Mouse (Mus musculus) hindbrain, embryonic 14.5 days (tissue): ENCODE data around the gene Ndufaf8. TPM values are rescaled to one million over a fixed set of nuclear protein-coding genes. Genes with fewer than 3 reads are reported as not detected.

Experiments
- ATAC-seq: fragments of 200-750 bp; cut with Nextera tagmentation; 2 replicates; pipeline ENCODE4 v1.8.0; 2017; ENCODE audit warnings: moderate number of reproducible peaks, mild to moderate bottlenecking, moderate TSS enrichment, moderate library complexity; ENCODE audit not compliant: low FRiP score
- DNase-seq: peaks from one replicate; pipeline ENCODE4 v3.0.0-alpha.2; 2015; ENCODE audit warnings: low spot score
- H3K27ac ChIP-seq: fragments of 300-500 bp; sonication (generic); 2 replicates; pipeline ENCODE4 v1.5.1; 2014; ENCODE audit warnings: mild to moderate bottlenecking, moderate library complexity
- H3K27me3 ChIP-seq: fragments of 300-500 bp; sonication (generic); 2 replicates; pipeline ENCODE4 v1.6.1; 2014; ENCODE audit warnings: mild to moderate bottlenecking, low read length, mixed read lengths; ENCODE audit not compliant: control insufficient read depth, insufficient read depth
- H3K36me3 ChIP-seq: fragments of 300-500 bp; sonication (generic); replicated peaks from 2 replicates; pipeline ENCODE4 v1.6.1; 2014; ENCODE audit not compliant: control insufficient read depth, insufficient read depth
- H3K4me1 ChIP-seq: fragments of 300-500 bp; sonication (generic); replicated peaks from 2 replicates; pipeline ENCODE4 v1.6.1; 2014; ENCODE audit warnings: antibody characterized with exemption, low read length, mixed read lengths; ENCODE audit not compliant: control insufficient read depth, insufficient read depth
- H3K4me2 ChIP-seq: fragments of 300-500 bp; sonication (generic); replicated peaks from 2 replicates; pipeline ENCODE4 v1.6.1; 2014; ENCODE audit warnings: mild to moderate bottlenecking, moderate library complexity
- H3K4me3 ChIP-seq: fragments of 300-500 bp; sonication (generic); replicated peaks from 2 replicates; pipeline ENCODE4 v1.5.1; 2014; ENCODE audit warnings: mild to moderate bottlenecking, low read length
- H3K9ac ChIP-seq: fragments of 300-500 bp; sonication (generic); 2 replicates; pipeline ENCODE4 v1.6.1; 2014
- H3K9me3 ChIP-seq: fragments of 300-500 bp; sonication (generic); 2 replicates; pipeline ENCODE4 v1.6.1; 2016; ENCODE audit warnings: low read length; ENCODE audit not compliant: control insufficient read depth
- WGBS: fragments of 180-500 bp; shearing (Covaris S2); extraction: QIAGEN DNeasy Blood & Tissue Kit; methylation state at CpG from one replicate; pipeline ENCODE4 v1.1.7; 2014; 5-methylcytosine and 5-hydroxymethylcytosine counted together
- microRNA-seq: library from miRNA; unstranded; fragments of <30 nt; microRNA quantifications from one replicate; pipeline ENCODE4, GENCODE M21; 2016
- polyA plus RNA-seq: library from polyadenylated mRNA; unstranded; fragments of >200 nt; fragmentation: Nextera tagmentation; extraction: Ambion mirVana; gene quantifications from 2 replicates; pipeline ENCODE4 v1.2.1, GENCODE M21; 2014

Ndufaf8 gene
- polyA plus RNA-seq, 1 experiment from 2014 or later: 62.8 TPM

DNA sequence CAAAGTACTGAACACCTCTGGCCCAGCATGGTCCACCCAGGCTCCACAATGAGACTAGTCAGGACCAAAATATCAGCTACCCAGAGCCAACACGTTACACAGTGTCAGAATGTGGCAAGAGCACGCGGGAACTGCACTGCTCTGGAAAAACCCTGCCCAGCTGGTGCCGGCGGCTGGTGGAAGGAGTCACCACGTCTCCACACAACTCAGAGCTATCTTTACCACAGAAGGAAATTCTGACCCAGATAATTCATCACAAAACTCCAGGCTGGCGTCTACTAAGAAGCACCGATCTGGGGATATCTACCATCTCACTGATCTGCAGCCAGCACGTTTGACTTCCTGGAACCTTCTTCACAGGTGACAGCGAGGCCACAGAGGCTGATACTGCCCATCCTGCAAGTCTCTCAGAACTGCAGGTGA is 40.6 kb downstream of the Ndufaf8 start:
- ATAC-seq (no peak), DNase-seq (no peak)
- H3K36me3 ChIP-seq: peaks cover 15% of the 10 kb centered on the region
- no peak overlapping the region for H3K4me3 ChIP-seq
- H3K9ac ChIP-seq: no peak overlapping the region
- no peaks in the 10 kb centered on the region for H3K27me3 ChIP-seq
- no peak overlapping the region for H3K4me2 ChIP-seq
- 0 out of 2 replicates have a peak, but pooled peaks cover 8% of the 10 kb centered on the region for H3K4me1 ChIP-seq
- no peaks in the 10 kb centered on the region for H3K9me3 ChIP-seq
- 93% methylated on average over 10 of the region's 10 CpGs for WGBS
- no peak overlapping the region for H3K27ac ChIP-seq

DNA sequence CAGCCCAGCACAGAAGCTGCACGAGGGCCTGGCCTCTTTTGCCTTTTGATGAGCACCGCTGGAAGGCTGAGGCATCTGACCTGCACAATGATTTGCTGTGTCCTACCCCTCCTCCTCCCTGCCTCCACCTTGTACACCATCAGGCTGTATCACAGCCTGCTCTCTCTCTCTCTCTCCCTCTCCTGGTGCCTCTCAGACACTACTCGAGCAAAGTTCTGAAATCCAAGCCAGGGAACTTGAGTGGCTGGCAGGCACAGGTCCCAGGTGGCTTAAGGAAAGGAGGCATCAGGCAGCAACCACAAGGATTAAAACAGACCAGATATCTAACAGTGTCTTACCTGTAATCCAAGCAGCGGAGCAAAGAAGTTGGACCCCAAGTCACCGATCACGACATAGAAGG is 41.5 kb downstream of the Ndufaf8 start:
- Histone ChIP-seq H3K36me3 (peaks cover 7% of the 10 kb centered on the region), H3K9ac (no peak overlapping the region), H3K27ac (no peak overlapping the region), H3K4me1 (0 out of 2 replicates have a peak, but pooled peaks cover 8% of the 10 kb centered on the region), H3K4me2 (no peak overlapping the region), H3K4me3 (no peak overlapping the region), H3K9me3 (no peaks in the 10 kb centered on the region), H3K27me3 (no peaks in the 10 kb centered on the region)
- 69% methylated on average over 6 of the region's 6 CpGs for WGBS
- DNase-seq (no peak), ATAC-seq (no peak)

DNA sequence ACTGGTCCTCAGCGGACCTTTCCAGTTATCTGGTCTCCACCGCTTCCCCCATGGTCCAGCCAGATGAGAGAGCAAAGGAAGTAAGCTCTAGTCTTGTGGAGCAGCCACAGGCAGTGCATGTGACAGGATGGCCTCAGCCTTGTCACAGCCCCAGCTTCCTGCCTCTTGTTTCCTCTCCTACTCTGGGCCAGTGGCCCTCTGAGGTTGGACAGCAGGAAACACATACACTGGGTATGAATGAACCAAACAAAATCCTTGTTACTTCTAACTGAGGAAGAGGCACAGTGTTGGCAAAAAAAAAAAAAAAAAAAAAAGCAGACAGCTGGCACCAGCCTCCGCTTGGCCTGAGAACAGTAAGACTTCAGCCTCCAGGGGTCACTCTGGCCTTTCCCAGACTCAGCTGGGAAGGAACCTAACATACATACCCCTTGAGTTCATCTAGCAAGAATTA is 43.9 kb downstream of the Ndufaf8 start:
- no peak for DNase-seq
- H3K9me3 ChIP-seq: no peaks in the 10 kb centered on the region
- no peaks in the 10 kb centered on the region for H3K27me3 ChIP-seq
- H3K36me3 ChIP-seq: peaks cover 7% of the 10 kb centered on the region
- H3K4me2 ChIP-seq: no peak overlapping the region
- no peak overlapping the region for H3K9ac ChIP-seq
- no peak overlapping the region for H3K4me3 ChIP-seq
- no peak overlapping the region for H3K27ac ChIP-seq
- 0 out of 2 replicates have a peak, but pooled peaks cover 3% of the 10 kb centered on the region for H3K4me1 ChIP-seq
- ATAC-seq: no peak; the same call in 1 of the 2 replicates
- WGBS: 86% methylated on average over 3 of the region's 3 CpGs

DNA sequence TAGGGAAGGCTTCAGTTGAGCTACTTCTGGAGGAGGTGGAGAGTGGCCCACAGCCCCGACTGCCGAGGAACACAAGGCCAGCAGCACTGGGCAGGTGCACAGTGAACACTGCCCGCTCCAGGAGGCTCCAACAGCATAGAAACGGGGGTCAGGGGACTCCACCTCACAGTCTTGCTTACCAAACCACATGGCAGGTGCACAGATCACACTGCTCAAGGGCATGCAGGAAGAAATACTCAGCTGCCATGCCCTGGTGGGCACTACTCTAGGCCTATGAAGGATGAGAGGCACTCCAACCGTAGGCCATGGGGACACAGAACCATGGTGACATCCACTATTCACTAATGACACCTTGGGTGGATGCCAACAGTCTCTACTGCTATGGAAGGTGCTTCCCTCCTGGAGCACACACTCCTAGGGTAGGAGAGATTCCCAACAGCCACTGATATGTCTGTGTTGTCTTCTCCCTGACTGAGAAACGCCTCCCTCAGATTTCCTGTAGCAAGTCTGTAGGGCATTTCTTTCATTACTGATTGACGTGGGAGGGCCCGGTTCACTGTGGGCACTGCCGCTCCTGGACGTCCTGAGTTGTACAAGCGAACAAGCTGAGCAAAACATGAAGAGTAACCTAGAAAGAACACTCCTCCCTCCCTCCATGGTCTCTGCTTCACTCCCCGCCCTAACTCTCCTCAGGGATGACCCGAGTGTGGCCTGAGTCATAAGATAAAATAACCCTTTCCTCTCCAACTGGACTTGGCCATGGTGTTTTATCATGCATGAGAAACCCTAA is 45.2 kb downstream of the Ndufaf8 start:
- H3K9me3 ChIP-seq: no peaks in the 10 kb centered on the region
- H3K9ac ChIP-seq: no peak overlapping the region
- H3K4me2 ChIP-seq: no peak overlapping the region
- 70% methylated on average over 13 of the region's 13 CpGs for WGBS
- ATAC-seq (no peak; the same call in 1 of the 2 replicates), DNase-seq (no peak)
- no peak overlapping the region for H3K4me3 ChIP-seq
- peaks cover 3% of the 10 kb centered on the region for H3K36me3 ChIP-seq
- no peak overlapping the region for H3K27ac ChIP-seq
- no peaks in the 10 kb centered on the region for H3K27me3 ChIP-seq
- H3K4me1 ChIP-seq: 0 out of 2 replicates have a peak, but pooled peaks cover 3% of the 10 kb centered on the region

DNA sequence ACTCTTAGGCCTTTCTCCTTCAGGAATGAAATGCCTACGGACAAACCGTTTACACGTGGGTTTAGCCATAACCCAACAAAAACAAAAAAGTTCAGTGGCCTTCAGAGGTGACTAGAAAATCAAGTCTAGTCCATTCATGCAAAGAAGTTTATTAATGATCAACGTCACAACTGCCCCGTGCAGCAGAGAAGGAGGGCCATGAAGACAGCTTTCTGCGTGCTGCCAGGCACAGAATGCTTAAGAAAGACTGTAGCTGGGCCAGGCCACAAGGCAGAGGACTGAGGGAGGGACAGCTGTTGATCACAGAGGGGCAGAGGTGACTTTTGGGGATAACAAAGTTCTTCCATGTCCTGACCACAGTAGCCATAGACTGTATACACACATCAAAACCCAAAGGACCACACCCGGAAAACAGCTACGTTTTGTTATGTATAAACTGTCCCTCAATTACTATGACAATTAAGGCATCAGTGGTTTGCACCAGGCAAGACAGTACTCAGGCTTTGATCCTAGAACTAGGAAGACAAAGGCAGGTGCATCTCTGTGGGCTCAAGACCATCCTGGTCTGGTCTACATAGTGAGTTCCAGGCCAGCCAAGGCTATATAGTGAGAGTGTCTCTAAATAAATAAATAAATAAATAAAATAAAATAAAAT is 49.6 kb downstream of the Ndufaf8 start:
- Histone ChIP-seq H3K9ac (no peak overlapping the region), H3K4me3 (no peak overlapping the region), H3K36me3 (no peaks in the 10 kb centered on the region; the same call in 1 of the 2 replicates), H3K27ac (no peak overlapping the region), H3K4me2 (no peak overlapping the region), H3K9me3 (no peaks in the 10 kb centered on the region), H3K4me1 (peaks cover 16% of the 10 kb centered on the region), H3K27me3 (no peaks in the 10 kb centered on the region)
- ATAC-seq (no peak), DNase-seq (no peak)
- 90% methylated on average over 8 of the region's 8 CpGs for WGBS

DNA sequence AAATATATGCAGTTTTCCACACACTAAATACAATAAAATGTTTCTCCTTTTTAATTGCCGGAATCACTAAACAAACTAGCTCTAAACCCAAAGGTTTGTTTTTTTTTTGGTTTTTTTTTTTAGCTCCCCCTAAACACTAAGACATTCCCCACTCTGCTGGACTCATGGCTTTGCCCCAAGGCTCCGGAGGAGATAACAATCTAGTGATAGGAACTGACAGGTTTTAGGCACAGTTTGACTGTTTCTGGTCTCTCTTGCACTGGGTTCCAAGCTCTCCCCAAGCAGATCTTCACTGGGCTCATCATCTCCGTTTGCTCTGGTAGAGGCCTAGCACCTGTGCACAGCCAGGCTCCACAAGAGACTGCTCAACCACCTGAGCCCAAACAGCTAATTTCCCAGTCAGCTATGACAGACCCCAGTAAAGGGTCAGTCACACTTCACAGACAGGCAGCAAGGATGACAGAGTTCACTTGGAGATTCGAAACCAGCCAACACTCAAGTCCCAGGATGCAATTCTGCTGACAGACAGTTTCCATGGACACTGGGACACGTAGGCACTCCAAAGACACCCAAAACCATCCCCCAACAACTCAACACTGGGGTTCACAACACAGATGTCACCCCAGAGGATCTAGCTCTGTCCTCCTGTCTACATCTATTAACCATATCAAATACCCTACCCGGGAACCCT is 50.9 kb downstream of the Ndufaf8 start:
- WGBS: 39% methylated on average over 6 of the region's 6 CpGs
- H3K9ac ChIP-seq: peak overlapping the region; percentile 88
- peak overlapping the region; percentile 83 for H3K27ac ChIP-seq
- H3K27me3 ChIP-seq: no peaks in the 10 kb centered on the region
- peaks cover 16% of the 10 kb centered on the region for H3K4me1 ChIP-seq
- no peak for DNase-seq
- H3K4me2 ChIP-seq: peak overlapping the region; percentile 87
- no peak for ATAC-seq
- H3K9me3 ChIP-seq: no peaks in the 10 kb centered on the region
- peak overlapping the region; percentile 89 for H3K4me3 ChIP-seq
- H3K36me3 ChIP-seq: no peaks in the 10 kb centered on the region; the same call in 1 of the 2 replicates

Small RNA genes lying within 50 kb of the gene (microRNA-seq; reads per million reads assigned to microRNA genes)
- gene Gm25948: not detected

Other genes with a start within 250 kb of the Ndufaf8 start
- gene Chmp6, start 185.5 kb upstream of the Ndufaf8 start, polyA plus RNA-seq: 91.1 and 95.5 TPM in 2 replicates
- gene Baiap2, start 156.2 kb upstream of the Ndufaf8 start, polyA plus RNA-seq: 13.7 and 14.4 TPM in 2 replicates
- gene Aatk, start 51.8 kb upstream of the Ndufaf8 start, polyA plus RNA-seq: 45.3 and 49.1 TPM in 2 replicates
- 27.8 and 28.1 TPM in 2 replicates for gene Cep131, start 12.1 kb upstream of the Ndufaf8 start, polyA plus RNA-seq
- gene Tepsin, start 197 bp upstream of the Ndufaf8 start, polyA plus RNA-seq: 17.7 and 20.1 TPM in 2 replicates
- gene Slc38a10, start 52.4 kb downstream of the Ndufaf8 start, polyA plus RNA-seq: 92.9 and 93.8 TPM in 2 replicates
- gene Bahcc1, start 134.0 kb downstream of the Ndufaf8 start, polyA plus RNA-seq: 15.9 and 16.3 TPM in 2 replicates
- gene Actg1, start 249.6 kb downstream of the Ndufaf8 start, polyA plus RNA-seq: 4,053 and 4,080 TPM in 2 replicates